Mouse (Mus musculus): ENCODE data around the gene Olfr1271. TPM values are rescaled to one million over a fixed set of nuclear protein-coding genes. Genes with fewer than 3 reads are reported as not detected.

Olfr1271 gene
- not detected for polyA plus RNA-seq (2014; fragmentation: Illumina TruSeq; extraction: RNeasy Lipid Tissue Mini Kit (QIAGEN cat#74804); ENCODE audit: low read depth, low replicate concordance)

DNA sequence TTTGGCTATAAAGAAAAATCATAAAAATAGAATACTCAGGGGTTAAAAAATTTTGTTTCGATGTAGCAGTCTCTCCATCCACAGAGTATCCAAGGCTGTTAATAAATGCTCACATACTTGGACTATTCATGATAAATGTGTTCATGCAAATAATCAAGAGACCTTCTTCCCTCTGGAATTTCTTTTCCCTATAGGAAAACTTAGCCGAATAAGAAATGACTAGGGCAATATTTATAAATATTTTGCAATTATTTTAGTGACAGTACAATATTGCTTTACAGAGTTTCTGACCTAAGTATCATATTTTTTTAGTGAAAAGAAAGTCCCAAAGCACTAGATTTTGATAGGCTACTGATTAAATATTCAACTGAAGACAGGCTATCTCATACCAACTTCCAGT lies at the start of gene Olfr1271:
Gene Olfr1271, minus strand, starts transcription at position 101 of the 400 bp plus-strand sequence.

GRCm38 (mm10) chr2:90292741-90293140 lies 21.9 kb upstream of the Olfr1271 start, which contains the start of gene Olfr1272:
Gene Olfr1272 (minus strand): TSS chr2:90292841.

GRCm38 (mm10) chr2:90257492-90257891 lies 13.3 kb downstream of the Olfr1271 start, which contains the start of gene Olfr142:
Gene Olfr142 (minus strand): TSS chr2:90257592.

GRCm38 (mm10) chr2:90224393-90224792 lies 46.4 kb downstream of the Olfr1271 start, which contains the start of gene Olfr1506:
Gene Olfr1506 (minus strand): TSS chr2:90224493.

Other genes with a start within 250 kb of the Olfr1271 start
- not detected for gene Olfr1264, start 245.5 kb downstream of the Olfr1271 start, polyA plus RNA-seq (2014; fragmentation: Illumina TruSeq; extraction: RNeasy Lipid Tissue Mini Kit (QIAGEN cat#74804); ENCODE audit: low read depth, low replicate concordance)
- gene Olfr1265, start 235.7 kb downstream of the Olfr1271 start, polyA plus RNA-seq (2014; fragmentation: Illumina TruSeq; extraction: RNeasy Lipid Tissue Mini Kit (QIAGEN cat#74804); ENCODE audit: low read depth, low replicate concordance): not detected
- not detected for gene Olfr140, start 207.4 kb downstream of the Olfr1271 start, polyA plus RNA-seq (2014; fragmentation: Illumina TruSeq; extraction: RNeasy Lipid Tissue Mini Kit (QIAGEN cat#74804); ENCODE audit: low read depth, low replicate concordance)
- not detected for gene Olfr1269, start 149.6 kb downstream of the Olfr1271 start, polyA plus RNA-seq (2014; fragmentation: Illumina TruSeq; extraction: RNeasy Lipid Tissue Mini Kit (QIAGEN cat#74804); ENCODE audit: low read depth, low replicate concordance)
- gene Olfr32, start 128.7 kb downstream of the Olfr1271 start, polyA plus RNA-seq (2014; fragmentation: Illumina TruSeq; extraction: RNeasy Lipid Tissue Mini Kit (QIAGEN cat#74804); ENCODE audit: low read depth, low replicate concordance): not detected
- gene Olfr1270, start 117.9 kb downstream of the Olfr1271 start, polyA plus RNA-seq (2014; fragmentation: Illumina TruSeq; extraction: RNeasy Lipid Tissue Mini Kit (QIAGEN cat#74804); ENCODE audit: low read depth, low replicate concordance): not detected
- not detected for gene Olfr1506, start 46.5 kb downstream of the Olfr1271 start, polyA plus RNA-seq (2014; fragmentation: Illumina TruSeq; extraction: RNeasy Lipid Tissue Mini Kit (QIAGEN cat#74804); ENCODE audit: low read depth, low replicate concordance)
- gene Olfr142, start 13.4 kb downstream of the Olfr1271 start, polyA plus RNA-seq (2014; fragmentation: Illumina TruSeq; extraction: RNeasy Lipid Tissue Mini Kit (QIAGEN cat#74804); ENCODE audit: low read depth, low replicate concordance): not detected
- gene Olfr1272, start 21.8 kb upstream of the Olfr1271 start, polyA plus RNA-seq (2014; fragmentation: Illumina TruSeq; extraction: RNeasy Lipid Tissue Mini Kit (QIAGEN cat#74804); ENCODE audit: low read depth, low replicate concordance): not detected
- not detected for gene Gm13769, start 51.2 kb upstream of the Olfr1271 start, polyA plus RNA-seq (2014; fragmentation: Illumina TruSeq; extraction: RNeasy Lipid Tissue Mini Kit (QIAGEN cat#74804); ENCODE audit: low read depth, low replicate concordance)
- gene Olfr1274-ps, start 127.7 kb upstream of the Olfr1271 start, polyA plus RNA-seq (2014; fragmentation: Illumina TruSeq; extraction: RNeasy Lipid Tissue Mini Kit (QIAGEN cat#74804); ENCODE audit: low read depth, low replicate concordance): not detected